Mouse (Mus musculus) hindbrain, embryonic 16.5 days (tissue): ENCODE measurements around the gene Xrcc2. TPM values are rescaled to one million over a fixed set of nuclear protein-coding genes. Genes with fewer than 3 reads are reported as not detected.

Experiments used
- ATAC-seq: fragments of 200-750 bp; cut with Nextera tagmentation; 2 replicates; pipeline ENCODE4 v1.8.0; 2017; ENCODE audit warnings: moderate TSS enrichment, moderate library complexity
- H3K27ac ChIP-seq: fragments of 300-500 bp; sonication (generic); 2 replicates; pipeline ENCODE4 v1.5.1; 2014; ENCODE audit warnings: low read depth, mild to moderate bottlenecking, control low read depth, low read length, moderate library complexity
- H3K27me3 ChIP-seq: fragments of 300-500 bp; sonication (generic); replicated peaks from 2 replicates; pipeline ENCODE4 v1.6.1; 2014; ENCODE audit warnings: low read length; ENCODE audit not compliant: control insufficient read depth, insufficient read depth
- H3K36me3 ChIP-seq: fragments of 300-500 bp; sonication (generic); 2 replicates; pipeline ENCODE4 v1.6.1; 2014; ENCODE audit warnings: mild to moderate bottlenecking, low read length, moderate library complexity, mixed read lengths; ENCODE audit not compliant: control insufficient read depth, insufficient read depth
- H3K4me1 ChIP-seq: fragments of 300-500 bp; sonication (generic); 2 replicates; pipeline ENCODE4 v1.6.1; 2014; ENCODE audit warnings: low read depth, low read length; ENCODE audit not compliant: control insufficient read depth, insufficient read depth
- H3K4me2 ChIP-seq: fragments of 300-500 bp; sonication (generic); 2 replicates; pipeline ENCODE4 v1.6.1; 2014; ENCODE audit warnings: mild to moderate bottlenecking, low read length, control low read depth, moderate library complexity
- H3K4me3 ChIP-seq: fragments of 300-500 bp; sonication (generic); 2 replicates; pipeline ENCODE4 v1.5.1; 2014; ENCODE audit warnings: mild to moderate bottlenecking, low read length, control low read depth, moderate library complexity
- H3K9ac ChIP-seq: fragments of 300-500 bp; sonication (generic); 2 replicates; pipeline ENCODE4 v1.6.1; 2014; ENCODE audit warnings: low read depth, mild to moderate bottlenecking, control low read depth, low read length, moderate library complexity
- H3K9me3 ChIP-seq: fragments of 300-500 bp; sonication (generic); 2 replicates; pipeline ENCODE4 v1.6.1; 2014; ENCODE audit warnings: mild to moderate bottlenecking, low read length, moderate library complexity; ENCODE audit not compliant: control insufficient read depth
- WGBS: fragments of 180-500 bp; shearing (Covaris S2); extraction: QIAGEN DNeasy Blood & Tissue Kit; methylation state at CpG from one replicate; pipeline ENCODE4 v1.1.7; 2014; 5-methylcytosine and 5-hydroxymethylcytosine counted together
- polyA plus RNA-seq: library from polyadenylated mRNA; unstranded; fragments of >200 nt; fragmentation: Nextera tagmentation; extraction: Ambion mirVana; gene quantifications from 2 replicates; pipeline ENCODE4 v1.2.1, GENCODE M21; 2015

Gene Xrcc2
- polyA plus RNA-seq, 1 experiment from 2014 or later = 4.1 TPM

GRCm38 (mm10) chr5:25695786-25696185 lies 9.8 kb downstream of the Xrcc2 start:
- Histone ChIP-seq H3K4me3 (no peak overlapping the region), H3K27me3 (no peaks in the 10 kb centered on the region), H3K9me3 (no peaks in the 10 kb centered on the region), H3K36me3 (0 out of 2 replicates have a peak, but pooled peaks cover 4% of the 10 kb centered on the region), H3K27ac (no peak overlapping the region), H3K9ac (no peak overlapping the region), H3K4me2 (no peak overlapping the region), H3K4me1 (no peaks in the 10 kb centered on the region)
- WGBS = 83% methylated on average over 6 of the region's 6 CpGs
- ATAC-seq = no peak

- H3K27ac ChIP-seq = no peak overlapping the region
- 91% methylated on average over 31 of the region's 31 CpGs for WGBS
- no peak overlapping the region for H3K9ac ChIP-seq
- H3K4me2 ChIP-seq = no peak overlapping the region
- H3K4me1 ChIP-seq = no peaks in the 10 kb centered on the region
- no peak overlapping the region for H3K4me3 ChIP-seq
- no peaks in the 10 kb centered on the region for H3K9me3 ChIP-seq
- no peaks in the 10 kb centered on the region for H3K36me3 ChIP-seq
- H3K27me3 ChIP-seq = no peaks in the 10 kb centered on the region
- no peak for ATAC-seq
Observed at GRCm38 (mm10) chr5:25671696-25672520, 33.7 kb downstream of the Xrcc2 start.

DNA sequence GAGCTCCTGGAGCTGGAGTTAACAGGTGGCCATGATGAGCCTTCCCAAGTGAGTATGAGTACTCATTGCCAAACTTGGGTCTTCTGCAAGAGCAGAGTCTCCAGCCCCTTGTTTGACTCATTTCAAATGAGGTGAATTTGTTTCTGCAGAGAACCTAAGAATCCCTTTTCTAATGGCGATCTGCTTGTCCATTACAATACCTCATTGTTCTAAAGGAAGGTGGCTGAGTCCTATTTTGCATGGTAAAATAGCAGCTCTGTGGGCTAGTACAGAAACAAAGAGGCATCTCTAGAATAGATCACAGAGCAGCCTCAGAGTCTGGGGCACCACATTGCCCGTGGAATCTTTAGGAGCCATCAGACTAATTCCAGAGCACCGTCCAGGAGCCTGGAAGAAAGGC lies 34.6 kb downstream of the Xrcc2 start:
- no peak overlapping the region for H3K4me3 ChIP-seq
- H3K9me3 ChIP-seq = no peaks in the 10 kb centered on the region
- no peaks in the 10 kb centered on the region for H3K36me3 ChIP-seq
- no peak for ATAC-seq
- H3K4me1 ChIP-seq = peaks cover 4% of the 10 kb centered on the region; the same call in 1 of the 2 replicates
- WGBS = 48% methylated on average over 3 of the region's 3 CpGs
- no peak overlapping the region for H3K9ac ChIP-seq
- H3K27ac ChIP-seq = no peak overlapping the region
- H3K4me2 ChIP-seq = no peak overlapping the region
- H3K27me3 ChIP-seq = no peaks in the 10 kb centered on the region

- Histone ChIP-seq H3K9ac (no peak overlapping the region), H3K27ac (no peak overlapping the region), H3K27me3 (no peaks in the 10 kb centered on the region), H3K36me3 (no peaks in the 10 kb centered on the region), H3K4me2 (no peak overlapping the region), H3K4me1 (peaks cover 6% of the 10 kb centered on the region; the same call in 1 of the 2 replicates), H3K9me3 (no peaks in the 10 kb centered on the region), H3K4me3 (no peak overlapping the region)
- 88% methylated on average over 9 of the region's 9 CpGs for WGBS
- ATAC-seq = no peak
Observed at GRCm38 (mm10) chr5:25668306-25668705, 37.3 kb downstream of the Xrcc2 start.

GRCm38 (mm10) chr5:25666684-25667083 lies 38.9 kb downstream of the Xrcc2 start:
- ATAC-seq = no peak
- 88% methylated on average over 9 of the region's 9 CpGs for WGBS
- no peak overlapping the region for H3K27ac ChIP-seq

DNA sequence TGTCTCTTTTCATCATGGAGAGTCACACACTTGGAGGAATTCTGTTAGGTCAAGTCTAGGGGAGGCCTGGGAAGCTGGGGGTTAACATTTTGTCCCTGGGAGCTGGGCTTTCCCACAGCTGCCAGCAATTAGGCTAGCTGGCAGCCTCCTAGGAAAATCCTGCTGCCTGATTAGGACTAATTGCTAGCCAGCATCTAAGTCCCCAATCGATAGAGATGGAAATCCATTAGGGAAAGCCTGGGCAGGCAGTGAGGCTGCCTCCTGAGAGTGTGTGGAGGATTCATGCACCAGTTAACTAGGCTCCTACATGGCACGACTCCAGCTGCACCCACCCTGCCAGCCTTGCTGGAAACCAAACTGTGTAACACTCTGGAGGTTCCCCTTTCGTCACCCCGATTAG lies 39.5 kb downstream of the Xrcc2 start:
- peaks cover 6% of the 10 kb centered on the region; the same call in 1 of the 2 replicates for H3K4me1 ChIP-seq
- H3K36me3 ChIP-seq = no peaks in the 10 kb centered on the region
- H3K9ac ChIP-seq = no peak overlapping the region
- peak; percentile 54; the same call in 1 of the 2 replicates for ATAC-seq
- H3K4me3 ChIP-seq = no peak overlapping the region
- H3K27me3 ChIP-seq = no peaks in the 10 kb centered on the region
- no peak overlapping the region for H3K27ac ChIP-seq
- no peaks in the 10 kb centered on the region for H3K9me3 ChIP-seq
- H3K4me2 ChIP-seq = no peak overlapping the region
- 25% methylated on average over 4 of the region's 4 CpGs for WGBS

More at GRCm38 (mm10) chr5:25666684-25667083, 38.9 kb downstream of the Xrcc2 start:
- no peaks in the 10 kb centered on the region for H3K36me3 ChIP-seq
- peaks cover 6% of the 10 kb centered on the region; the same call in 1 of the 2 replicates for H3K4me1 ChIP-seq
- no peak overlapping the region for H3K4me3 ChIP-seq
- no peaks in the 10 kb centered on the region for H3K27me3 ChIP-seq
- no peak overlapping the region for H3K9ac ChIP-seq
- H3K9me3 ChIP-seq = no peaks in the 10 kb centered on the region
- H3K4me2 ChIP-seq = no peak overlapping the region

DNA sequence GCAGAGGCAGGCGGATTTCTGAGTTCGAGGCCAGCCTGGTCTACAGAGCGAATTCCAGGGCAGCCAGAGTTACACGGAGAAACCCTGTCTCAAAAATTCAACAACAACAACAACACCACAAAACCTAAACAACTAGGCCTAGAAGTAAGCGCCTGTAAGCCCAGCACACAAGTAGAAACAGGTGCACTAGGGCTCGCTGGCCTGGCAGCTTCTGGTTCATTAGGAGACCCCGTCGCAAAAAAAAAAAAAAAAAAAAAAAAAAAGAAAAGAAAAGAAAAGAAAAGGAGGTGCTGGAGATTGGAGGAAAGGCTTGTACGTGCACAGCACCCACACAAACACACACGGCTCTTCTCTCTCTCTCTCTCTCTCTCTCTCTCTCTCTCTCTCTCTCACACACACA lies 40.1 kb downstream of the Xrcc2 start:
- no peak overlapping the region for H3K4me3 ChIP-seq
- no peaks in the 10 kb centered on the region for H3K9me3 ChIP-seq
- no peak overlapping the region for H3K4me2 ChIP-seq
- no peak for ATAC-seq
- peaks cover 6% of the 10 kb centered on the region; the same call in 1 of the 2 replicates for H3K4me1 ChIP-seq
- no peaks in the 10 kb centered on the region for H3K36me3 ChIP-seq
- H3K9ac ChIP-seq = no peak overlapping the region
- WGBS = 77% methylated on average over 10 of the region's 10 CpGs
- H3K27me3 ChIP-seq = no peaks in the 10 kb centered on the region
- H3K27ac ChIP-seq = no peak overlapping the region

DNA sequence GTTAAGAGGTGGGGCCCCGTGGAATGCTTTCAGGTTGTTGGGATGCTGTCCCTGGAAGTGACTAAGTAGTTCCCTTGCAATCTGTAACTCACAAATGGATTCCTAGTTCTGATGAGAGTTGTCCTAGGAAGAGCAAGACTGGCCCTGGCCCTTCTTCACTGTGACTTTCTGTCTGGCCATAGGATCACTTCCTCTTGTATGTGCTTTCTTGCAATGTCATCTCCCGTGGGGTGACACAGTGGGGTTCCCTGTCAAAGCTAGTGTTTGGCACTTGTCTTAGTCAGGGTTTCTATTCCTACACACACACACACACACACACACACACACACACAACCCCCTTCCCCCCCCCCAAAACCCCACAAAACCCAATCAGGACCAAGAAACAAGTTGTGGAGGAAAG lies 42.5 kb downstream of the Xrcc2 start:
- H3K9ac ChIP-seq = no peak overlapping the region
- WGBS = 76% methylated on average over 2 of the region's 2 CpGs
- peaks cover 6% of the 10 kb centered on the region; the same call in 1 of the 2 replicates for H3K4me1 ChIP-seq
- no peaks in the 10 kb centered on the region for H3K9me3 ChIP-seq
- H3K4me2 ChIP-seq = no peak overlapping the region
- H3K36me3 ChIP-seq = no peaks in the 10 kb centered on the region
- no peak for ATAC-seq
- no peaks in the 10 kb centered on the region for H3K27me3 ChIP-seq
- H3K4me3 ChIP-seq = no peak overlapping the region
- no peak overlapping the region for H3K27ac ChIP-seq

DNA sequence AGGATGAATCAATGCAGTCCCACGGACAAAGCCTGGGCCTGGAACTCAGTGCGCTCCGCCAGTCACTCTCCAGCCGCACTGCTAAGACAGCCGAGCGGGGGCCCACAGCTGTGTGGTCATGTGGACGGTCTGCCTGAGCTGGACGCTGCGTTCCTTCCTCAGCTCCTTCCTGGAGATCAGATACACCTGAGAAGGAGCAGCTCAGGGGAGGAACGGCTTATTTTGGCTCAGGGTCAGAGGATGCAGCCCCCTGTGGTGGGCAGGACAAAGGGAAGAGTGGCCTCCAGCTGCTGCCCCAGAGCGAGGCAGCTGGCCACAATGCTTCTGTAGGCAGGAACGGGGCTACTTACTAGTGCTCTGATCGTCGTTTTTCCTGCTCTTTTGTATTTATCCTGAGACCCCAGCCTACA lies 51.0 kb downstream of the Xrcc2 start:
- Histone ChIP-seq H3K4me3 (peak overlapping the region; percentile 20), H3K4me1 (peaks cover 6% of the 10 kb centered on the region; the same call in 1 of the 2 replicates), H3K4me2 (peak overlapping the region; percentile 46), H3K36me3 (no peaks in the 10 kb centered on the region), H3K9ac (peak overlapping the region; percentile 41), H3K27ac (no peak overlapping the region), H3K27me3 (no peaks in the 10 kb centered on the region), H3K9me3 (no peaks in the 10 kb centered on the region)
- peak; percentile 75 for ATAC-seq
- WGBS = 8% methylated on average over 14 of the region's 14 CpGs
